Mouse (Mus musculus): ENCODE measurements around the gene Csnk1d. TPM values are rescaled to one million over a fixed set of nuclear protein-coding genes. Genes with fewer than 3 reads are reported as not detected.

Csnk1d gene
- polyA plus RNA-seq, 1 experiment from 2014 or later, result 62.0 TPM

DNA sequence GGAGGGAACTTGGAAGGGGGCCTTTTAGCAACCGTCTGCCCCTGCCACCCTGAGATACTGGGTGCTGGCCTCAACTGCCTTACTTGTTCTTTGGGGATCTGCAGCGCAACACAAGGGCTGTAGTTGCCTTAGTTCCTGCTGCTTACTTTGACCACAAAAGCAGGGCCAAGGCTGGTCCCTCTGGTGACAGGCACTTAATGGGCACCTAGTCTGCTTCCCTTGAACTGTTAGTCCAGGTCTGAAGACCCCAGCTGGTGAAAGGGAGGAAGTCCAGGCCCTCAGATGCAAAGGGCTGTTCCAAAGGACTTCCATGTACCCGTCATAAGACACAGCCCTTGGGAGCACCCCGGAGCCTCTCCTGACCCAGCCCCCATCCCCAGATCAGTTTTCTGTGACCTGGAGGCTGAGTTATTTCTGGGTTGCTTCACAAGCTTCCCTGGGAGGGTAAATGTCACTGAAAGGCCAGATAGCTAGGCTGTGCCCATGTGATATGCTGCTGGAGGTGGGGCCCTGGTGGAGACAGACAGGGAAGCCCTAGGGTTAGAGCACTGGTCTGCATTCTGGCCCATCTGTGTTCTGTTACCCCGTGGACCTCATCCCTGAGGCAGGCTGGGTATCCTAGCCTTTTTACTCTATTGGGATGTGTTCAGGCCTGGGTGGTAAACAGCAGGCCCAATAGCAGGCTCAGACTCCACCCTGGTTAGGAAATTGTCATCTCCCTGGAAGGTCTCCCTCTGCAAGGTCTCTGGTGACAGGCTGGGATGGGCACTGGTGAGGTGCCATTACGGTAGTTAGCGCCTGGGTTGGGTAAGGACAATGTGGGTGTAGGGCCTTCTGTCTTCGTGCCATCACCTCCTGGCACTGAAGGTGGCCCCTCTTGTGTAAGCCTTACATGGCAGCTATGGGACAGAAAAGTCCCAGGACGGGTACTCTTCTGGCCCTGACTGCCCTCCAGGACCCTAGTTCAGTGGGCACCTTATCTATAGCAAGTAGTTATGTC lies 39.1 kb downstream of the Csnk1d start:
- Histone ChIP-seq H3K27me3 (replicated peaks; ENCODE audit: control insufficient read depth, insufficient read depth, low read length) (no peaks in the 10 kb centered on the region), H3K4me1 (replicated peaks; ENCODE audit: control insufficient read depth, insufficient read depth, low read length) (peaks cover 18% of the 10 kb centered on the region), H3K4me3 (ENCODE audit: low read depth, low read length) (no peak overlapping the region), H3K9me3 (ENCODE audit: control insufficient read depth) (no peaks in the 10 kb centered on the region), H3K27ac (ENCODE audit: low read depth, low read length) (no peak overlapping the region), H3K36me3 (ENCODE audit: control insufficient read depth, insufficient read depth) (peaks cover 16% of the 10 kb centered on the region; the same call in 1 of the 2 replicates), H3K4me2 (replicated peaks; ENCODE audit: low read depth) (peak overlapping the region; percentile 90; the same call in 1 of the 2 replicates), H3K9ac (ENCODE audit: low read depth, low read length) (no peak overlapping the region)
- 83% methylated on average over 9 of the region's 9 CpGs for WGBS
- no peak for TF ChIP-seq CTCF (IDR thresholded peaks at IDR 0.05; ENCODE audit: low read depth)
- ATAC-seq, result no peak

GRCm38 (mm10) chr11:120951237-120951636 lies 39.9 kb downstream of the Csnk1d start:
- Histone ChIP-seq H3K4me3 (ENCODE audit: low read depth, low read length) (peak overlapping the region; percentile 52), H3K4me2 (replicated peaks; ENCODE audit: low read depth) (peak overlapping the region; percentile 90), H3K9me3 (ENCODE audit: control insufficient read depth) (no peaks in the 10 kb centered on the region), H3K36me3 (ENCODE audit: control insufficient read depth, insufficient read depth) (peaks cover 8% of the 10 kb centered on the region; the same call in 1 of the 2 replicates), H3K9ac (ENCODE audit: low read depth, low read length) (no peak overlapping the region), H3K27ac (ENCODE audit: low read depth, low read length) (no peak overlapping the region), H3K27me3 (replicated peaks; ENCODE audit: control insufficient read depth, insufficient read depth, low read length) (no peaks in the 10 kb centered on the region), H3K4me1 (replicated peaks; ENCODE audit: control insufficient read depth, insufficient read depth, low read length) (peaks cover 18% of the 10 kb centered on the region)
- TF ChIP-seq CTCF (IDR thresholded peaks at IDR 0.05; ENCODE audit: low read depth), result no peak
- no peak for ATAC-seq
- WGBS, result 45% methylated on average over 8 of the region's 8 CpGs

- peak overlapping the region; percentile 90 for H3K4me2 ChIP-seq (replicated peaks; ENCODE audit: low read depth)
- H3K4me3 ChIP-seq (ENCODE audit: low read depth, low read length), result peak overlapping the region; percentile 52
- WGBS, result 4% methylated on average over 39 of the region's 39 CpGs
- H3K9me3 ChIP-seq (ENCODE audit: control insufficient read depth), result no peaks in the 10 kb centered on the region
- peak; percentile 24; the same call in 1 of the 2 replicates for TF ChIP-seq CTCF (IDR thresholded peaks at IDR 0.05; ENCODE audit: low read depth)
- peaks cover 18% of the 10 kb centered on the region for H3K4me1 ChIP-seq (replicated peaks; ENCODE audit: control insufficient read depth, insufficient read depth, low read length)
- peak; percentile 56 for ATAC-seq
- H3K27me3 ChIP-seq (replicated peaks; ENCODE audit: control insufficient read depth, insufficient read depth, low read length), result no peaks in the 10 kb centered on the region
- H3K27ac ChIP-seq (ENCODE audit: low read depth, low read length), result no peak overlapping the region
- 0 out of 2 replicates have a peak overlapping the region, but pooled peaks have one; percentile 7 for H3K9ac ChIP-seq (ENCODE audit: low read depth, low read length)
- H3K36me3 ChIP-seq (ENCODE audit: control insufficient read depth, insufficient read depth), result peaks cover 1% of the 10 kb centered on the region; the same call in 1 of the 2 replicates
Measured at GRCm38 (mm10) chr11:120950281-120951202, 40.6 kb downstream of the Csnk1d start.

GRCm38 (mm10) chr11:120949863-120950262 lies 41.3 kb downstream of the Csnk1d start:
- no peaks in the 10 kb centered on the region for H3K9me3 ChIP-seq (ENCODE audit: control insufficient read depth)
- H3K4me3 ChIP-seq (ENCODE audit: low read depth, low read length), result peak overlapping the region; percentile 52
- H3K27ac ChIP-seq (ENCODE audit: low read depth, low read length), result no peak overlapping the region; the same call in 1 of the 2 replicates
- 47% methylated on average over 10 of the region's 10 CpGs for WGBS
- H3K9ac ChIP-seq (ENCODE audit: low read depth, low read length), result no peak overlapping the region
- H3K27me3 ChIP-seq (replicated peaks; ENCODE audit: control insufficient read depth, insufficient read depth, low read length), result no peaks in the 10 kb centered on the region
- peak overlapping the region; percentile 90 for H3K4me2 ChIP-seq (replicated peaks; ENCODE audit: low read depth)
- H3K4me1 ChIP-seq (replicated peaks; ENCODE audit: control insufficient read depth, insufficient read depth, low read length), result peaks cover 18% of the 10 kb centered on the region
- no peak for TF ChIP-seq CTCF (IDR thresholded peaks at IDR 0.05; ENCODE audit: low read depth)
- no peaks in the 10 kb centered on the region for H3K36me3 ChIP-seq (ENCODE audit: control insufficient read depth, insufficient read depth)
- no peak for ATAC-seq

DNA sequence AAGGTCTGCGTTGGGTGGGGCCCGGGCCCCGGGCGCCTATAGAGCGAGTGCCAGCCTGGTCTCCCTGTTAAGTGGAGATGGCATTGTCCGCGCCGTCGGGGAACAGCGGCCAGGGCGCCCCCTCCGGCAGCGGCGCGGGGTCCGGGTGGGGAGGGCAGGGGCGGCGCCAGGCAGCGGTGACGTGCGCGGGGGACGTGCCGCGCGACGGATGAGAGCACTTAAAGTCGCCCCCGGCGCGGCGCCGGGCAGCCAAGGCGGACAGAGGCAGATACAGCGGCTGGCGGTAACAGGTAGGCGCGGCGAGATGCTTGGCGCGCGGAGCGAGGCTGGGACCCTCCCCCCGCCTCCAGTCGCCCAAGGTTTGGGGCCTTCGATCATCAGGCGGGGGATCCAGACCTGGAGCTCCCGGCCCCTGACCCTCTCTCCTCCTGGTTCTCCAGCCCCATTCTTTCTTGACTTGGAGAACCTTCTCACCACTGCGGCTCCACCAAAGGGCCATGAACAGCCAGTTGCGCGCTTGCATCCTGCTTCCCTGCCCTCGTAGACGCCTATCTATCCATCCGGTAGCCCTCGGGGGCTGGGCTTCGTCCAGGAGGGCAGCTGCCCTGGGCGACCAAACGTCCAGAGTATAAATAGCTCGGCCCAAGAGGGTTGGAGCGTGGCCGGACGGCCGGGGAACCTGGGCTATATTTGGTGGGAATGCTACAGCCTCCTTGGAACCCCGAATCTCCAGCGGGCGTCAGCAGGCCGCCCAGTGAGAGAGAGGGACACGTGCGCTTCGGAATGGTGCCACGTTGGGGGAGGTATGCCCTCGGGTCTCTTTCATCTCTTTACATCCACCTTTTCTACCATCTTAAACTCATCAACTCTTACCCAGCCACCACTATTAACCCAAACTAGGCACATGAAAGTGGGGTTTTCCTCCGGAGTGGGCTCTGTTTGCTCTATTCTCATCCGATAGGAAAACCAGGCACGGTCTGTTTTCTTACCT lies 42.0 kb downstream of the Csnk1d start:
- no peaks in the 10 kb centered on the region for H3K9me3 ChIP-seq (ENCODE audit: control insufficient read depth)

More for the DNA sequence above, 42.0 kb downstream of the Csnk1d start:
- Histone ChIP-seq H3K9ac (ENCODE audit: low read depth, low read length) (peak overlapping the region; percentile 55), H3K4me2 (replicated peaks; ENCODE audit: low read depth) (peak overlapping the region; percentile 90), H3K27ac (ENCODE audit: low read depth, low read length) (peak overlapping the region; percentile 46), H3K4me3 (ENCODE audit: low read depth, low read length) (peak overlapping the region; percentile 52), H3K4me1 (replicated peaks; ENCODE audit: control insufficient read depth, insufficient read depth, low read length) (peaks cover 18% of the 10 kb centered on the region), H3K27me3 (replicated peaks; ENCODE audit: control insufficient read depth, insufficient read depth, low read length) (no peaks in the 10 kb centered on the region), H3K36me3 (ENCODE audit: control insufficient read depth, insufficient read depth) (no peaks in the 10 kb centered on the region)
- peak; percentile 39 for ATAC-seq
- TF ChIP-seq CTCF (IDR thresholded peaks at IDR 0.05; ENCODE audit: low read depth), result peak; percentile 46
- 7% methylated on average over 59 of the region's 75 CpGs for WGBS
